ENCODE assay signal across 32 mouse cellular contexts in genomic region chr9:120595306-120595705, GRCm38 (mm10). TPM values are rescaled to one million over a fixed set of nuclear protein-coding genes. Genes with fewer than 3 reads are reported as not detected.
A peak's percentile ranks its signal among the peaks of the same experiment; 100 is the strongest.
DNase-seq lines count a peak whose midpoint lies in the region; ATAC-seq and TF ChIP-seq lines count a peak whose summit lies in the region.
"Had no signal": no experiment of that assay in that cellular context is flagged by ENCODE, and none has a peak within 500 bp of the region (broad histone marks: within the 10 kb centered on the region; RNA-seq: fewer than 3 reads in every experiment).

No protein-coding gene starts in this region.

- no peak overlapping the region for H3K9ac ChIP-seq in hindbrain, postnatal 0 days (replicated peaks; ENCODE audit: low read length)
- no peak overlapping the region for H3K9ac ChIP-seq in hindbrain, embryonic 14.5 days
- H3K9ac ChIP-seq in forebrain, embryonic 15.5 days (replicated peaks) = no peak overlapping the region
- H3K9ac ChIP-seq: embryonic facial prominence, embryonic 12.5 days; hindbrain, embryonic 15.5 days; intestine, embryonic 15.5 days; limb, embryonic 12.5 days; liver, embryonic 15.5 days; lung, embryonic 14.5 days had no signal

- WGBS in hindbrain, postnatal 0 days = 33% methylated on average over 4 of the region's 4 CpGs
- WGBS in hindbrain, embryonic 14.5 days = 55% methylated on average over 4 of the region's 4 CpGs
- WGBS in forebrain, embryonic 10.5 days = 63% methylated on average over 4 of the region's 4 CpGs
- WGBS in forebrain, embryonic 15.5 days = 30% methylated on average over 4 of the region's 4 CpGs

- peak; percentile 46 for DNase-seq in hindbrain, postnatal 0 days (ENCODE audit: low spot score)
- DNase-seq in hindbrain, embryonic 14.5 days (ENCODE audit: low spot score) = no peak
- peak; percentile 62 for DNase-seq in brain, embryonic 14.5 days (ENCODE audit: low read depth)
- no peak for DNase-seq in forebrain, embryonic 10.5 days (ENCODE audit: extremely low spot score, low spot score)
- no peak for DNase-seq in heart, postnatal 14 days
- no peak for DNase-seq in right cerebral cortex, adult 18-20 months
- DNase-seq: adrenal gland, postnatal 25 days; B cell, adult 2 months; cerebellum, adult 2 months; embryo, embryonic 11 days; gastrocnemius, postnatal 14 days; kidney, adult 2 months; kidney, postnatal 4 days; lung, embryonic 14.5 days; spleen, adult 18-20 months; thymus, adult 18-20 months; thymus, postnatal 25 days had no signal

- no peak overlapping the region for H3K4me2 ChIP-seq in hindbrain, postnatal 0 days (ENCODE audit: low read depth, low read length)
- H3K4me2 ChIP-seq in hindbrain, embryonic 14.5 days (replicated peaks) = no peak overlapping the region
- H3K4me2 ChIP-seq in forebrain, embryonic 15.5 days (replicated peaks) = no peak overlapping the region
- H3K4me2 ChIP-seq: embryonic facial prominence, embryonic 12.5 days; hindbrain, embryonic 15.5 days; intestine, embryonic 15.5 days; limb, embryonic 12.5 days; liver, embryonic 15.5 days; lung, embryonic 14.5 days had no signal

- ATAC-seq in hindbrain, postnatal 0 days = peak; percentile 58
- ATAC-seq in hindbrain, embryonic 14.5 days (ENCODE audit: low FRiP score) = no peak
- peak; percentile 61 for ATAC-seq in forebrain, embryonic 15.5 days (replicated peaks)
- ATAC-seq: intestine, embryonic 15.5 days had no signal

- H3K4me3 ChIP-seq in hindbrain, postnatal 0 days (ENCODE audit: low read length) = no peak overlapping the region
- H3K4me3 ChIP-seq in hindbrain, embryonic 14.5 days (replicated peaks; ENCODE audit: low read length) = no peak overlapping the region
- H3K4me3 ChIP-seq in forebrain, embryonic 10.5 days = no peak overlapping the region
- H3K4me3 ChIP-seq in forebrain, embryonic 15.5 days = no peak overlapping the region
- H3K4me3 ChIP-seq: embryonic facial prominence, embryonic 12.5 days; hindbrain, embryonic 15.5 days; intestine, embryonic 15.5 days; limb, embryonic 12.5 days; liver, embryonic 15.5 days; midbrain, embryonic 10.5 days had no signal

- H3K9me3 ChIP-seq in hindbrain, postnatal 0 days (ENCODE audit: low read length) = no peaks in the 10 kb centered on the region
- no peaks in the 10 kb centered on the region for H3K9me3 ChIP-seq in hindbrain, embryonic 14.5 days (ENCODE audit: control insufficient read depth, low read length)
- H3K9me3 ChIP-seq in forebrain, embryonic 10.5 days = no peaks in the 10 kb centered on the region
- no peaks in the 10 kb centered on the region for H3K9me3 ChIP-seq in forebrain, embryonic 15.5 days
- H3K9me3 ChIP-seq: embryonic facial prominence, embryonic 12.5 days; hindbrain, embryonic 15.5 days; intestine, embryonic 15.5 days; limb, embryonic 12.5 days; liver, embryonic 15.5 days; midbrain, embryonic 10.5 days had no signal

- no peaks in the 10 kb centered on the region for H3K36me3 ChIP-seq in hindbrain, postnatal 0 days (ENCODE audit: insufficient read depth, low read length)
- H3K36me3 ChIP-seq in hindbrain, embryonic 14.5 days (replicated peaks; ENCODE audit: control insufficient read depth, insufficient read depth) = no peaks in the 10 kb centered on the region
- H3K36me3 ChIP-seq in forebrain, embryonic 10.5 days (replicated peaks) = no peaks in the 10 kb centered on the region
- no peaks in the 10 kb centered on the region for H3K36me3 ChIP-seq in forebrain, embryonic 15.5 days
- H3K36me3 ChIP-seq: embryonic facial prominence, embryonic 12.5 days; hindbrain, embryonic 15.5 days; intestine, embryonic 15.5 days; limb, embryonic 12.5 days; liver, embryonic 15.5 days; midbrain, embryonic 10.5 days had no signal

- no peak overlapping the region for H3K27ac ChIP-seq in hindbrain, postnatal 0 days
- no peak overlapping the region for H3K27ac ChIP-seq in hindbrain, embryonic 14.5 days
- H3K27ac ChIP-seq in forebrain, embryonic 10.5 days = peak overlapping the region; percentile 51; the same call in 1 of the 2 replicates
- H3K27ac ChIP-seq in forebrain, embryonic 15.5 days (replicated peaks) = no peak overlapping the region; the same call in 1 of the 2 replicates
- H3K27ac ChIP-seq: embryonic facial prominence, embryonic 12.5 days; hindbrain, embryonic 15.5 days; intestine, embryonic 15.5 days; kidney, postnatal 0 days; limb, embryonic 12.5 days; liver, embryonic 15.5 days; stomach, postnatal 0 days had no signal

- intact Hi-C loops in heart, postnatal 14 days (cut with DNase I) = no loop called here

- no peak for TF ChIP-seq CTCF in hindbrain, postnatal 0 days (IDR thresholded peaks at IDR 0.05; ENCODE audit: low read depth)
- no peak for TF ChIP-seq CTCF in brain, embryonic 14.5 days (IDR thresholded peaks at IDR 0.05; ENCODE audit: borderline replicate concordance, extremely low read depth, insufficient read depth, insufficient read length)

- H3K4me1 ChIP-seq in hindbrain, postnatal 0 days (ENCODE audit: insufficient read depth, low read length) = no peaks in the 10 kb centered on the region
- H3K4me1 ChIP-seq in hindbrain, embryonic 14.5 days (replicated peaks; ENCODE audit: control insufficient read depth, insufficient read depth, low read length) = no peaks in the 10 kb centered on the region
- peaks cover 36% of the 10 kb centered on the region for H3K4me1 ChIP-seq in forebrain, embryonic 10.5 days
- peaks cover 16% of the 10 kb centered on the region for H3K4me1 ChIP-seq in forebrain, embryonic 15.5 days
- H3K4me1 ChIP-seq: embryonic facial prominence, embryonic 12.5 days; intestine, embryonic 15.5 days; liver, embryonic 15.5 days had no signal

- no peaks in the 10 kb centered on the region for H3K27me3 ChIP-seq in hindbrain, postnatal 0 days (ENCODE audit: insufficient read depth, low read length)
- no peaks in the 10 kb centered on the region for H3K27me3 ChIP-seq in hindbrain, embryonic 14.5 days (ENCODE audit: control insufficient read depth, insufficient read depth, low read length)
- peaks cover 24% of the 10 kb centered on the region; the same call in 1 of the 2 replicates for H3K27me3 ChIP-seq in forebrain, embryonic 10.5 days (ENCODE audit: poor library complexity, severe bottlenecking)
- no peaks in the 10 kb centered on the region for H3K27me3 ChIP-seq in forebrain, embryonic 15.5 days
- H3K27me3 ChIP-seq: embryonic facial prominence, embryonic 12.5 days; hindbrain, embryonic 15.5 days; intestine, embryonic 15.5 days; limb, embryonic 12.5 days; liver, embryonic 15.5 days had no signal

- no peak for TF ChIP-seq POLR2A in brain, embryonic 14.5 days (IDR thresholded peaks at IDR 0.05; ENCODE audit: borderline replicate concordance, extremely low read depth, insufficient read depth, insufficient read length, poor library complexity, severe bottlenecking)

RNA-seq across cellular contexts. Expression of gene Rpl14, which starts 24.1 kb away (rescaled TPM):
- 137 and 147 TPM in 2 replicates for total RNA-seq in hindbrain, postnatal 0 days (2014; rRNA removed)
- polyA plus RNA-seq in hindbrain, postnatal 0 days (2015; fragmentation: Nextera tagmentation; extraction: Ambion mirVana) = 432 and 453 TPM in 2 replicates
- polyA plus RNA-seq in hindbrain, embryonic 14.5 days (2014; fragmentation: Nextera tagmentation; extraction: Ambion mirVana) = 478 and 522 TPM in 2 replicates
- polyA plus RNA-seq in brain, embryonic 14.5 days (2012; rRNA removed) = 456 and 548 TPM in 2 replicates
- 785 and 825 TPM in 2 replicates for polyA plus RNA-seq in forebrain, embryonic 10.5 days (2016; fragmentation: Nextera tagmentation; extraction: Ambion mirVana)
- polyA plus RNA-seq in forebrain, embryonic 15.5 days (2015; fragmentation: Nextera tagmentation; extraction: Ambion mirVana) = 406 and 432 TPM in 2 replicates
- 100 to 1,000 TPM; 270 to 309 TPM for total RNA-seq in heart, postnatal 14 days (2021)

RNA-seq across cellular contexts. Expression of gene Entpd3, which starts 55.7 kb away (rescaled TPM):
- total RNA-seq in hindbrain, postnatal 0 days (2014; rRNA removed) = 4.0 and 7.0 TPM in 2 replicates
- 3.7 and 4.4 TPM in 2 replicates for polyA plus RNA-seq in hindbrain, postnatal 0 days (2015; fragmentation: Nextera tagmentation; extraction: Ambion mirVana)
- 4.3 and 4.4 TPM in 2 replicates for polyA plus RNA-seq in hindbrain, embryonic 14.5 days (2014; fragmentation: Nextera tagmentation; extraction: Ambion mirVana)
- polyA plus RNA-seq in brain, embryonic 14.5 days (2012; rRNA removed) = 3.1 and 3.9 TPM in 2 replicates
- polyA plus RNA-seq in forebrain, embryonic 10.5 days (2016; fragmentation: Nextera tagmentation; extraction: Ambion mirVana) = 0.16 and 0.33 TPM in 2 replicates
- 1.5 and 1.9 TPM in 2 replicates for polyA plus RNA-seq in forebrain, embryonic 15.5 days (2015; fragmentation: Nextera tagmentation; extraction: Ambion mirVana)
- total RNA-seq in heart, postnatal 14 days (2021) = under 1 TPM in 1 of 2 experiments, not detected in 1; 0.24 TPM
- total RNA-seq: gastrocnemius, postnatal 14 days; granulocyte monocyte progenitor cell, adult 5-6 weeks; heart, postnatal 25 days; liver, adult 2 months; megakaryocyte progenitor cell, adult 5-6 weeks; monocyte, adult 5-6 weeks had no signal
- polyA plus RNA-seq: heart, embryonic 14.5 days; liver, adult 2 months; liver, embryonic 15.5 days had no signal

Comparison
In these comparisons a context has a peak if more than half of its experiments do, and no peak if none do; other contexts are left out.
1. DNase-seq: peak in hindbrain, postnatal 0 days (single experiment) and brain, embryonic 14.5 days (single experiment); none in hindbrain, embryonic 14.5 days (single experiment), forebrain, embryonic 10.5 days (single experiment), heart, postnatal 14 days (0 of 2) and right cerebral cortex, adult 18-20 months (single experiment).